In the genomic region with DNA sequence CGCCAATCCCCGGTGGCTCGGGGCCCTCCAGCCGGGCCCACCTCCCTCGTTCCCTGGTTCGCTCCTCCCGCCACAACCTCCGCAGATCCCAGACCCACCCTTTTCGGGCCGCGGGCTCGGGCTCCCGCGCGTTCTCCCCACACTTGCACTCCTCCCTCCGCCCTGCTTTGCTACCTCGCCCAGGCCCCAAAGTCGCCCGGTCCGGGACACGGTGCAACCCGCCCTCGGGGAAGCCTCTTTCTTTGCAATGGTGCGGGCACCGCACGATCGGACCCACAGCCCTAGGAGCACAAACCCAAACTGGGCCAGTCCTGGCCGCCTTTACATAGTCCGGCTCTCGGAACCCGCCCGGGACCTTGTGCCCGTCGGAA, we compare ENCODE assay signal across 8 mouse cellular contexts. TPM values are rescaled to one million over a fixed set of nuclear protein-coding genes. Genes with fewer than 3 reads are reported as not detected.
DNase-seq lines count a peak whose midpoint lies in the region; ATAC-seq and TF ChIP-seq lines count a peak whose summit lies in the region.

No protein-coding gene starts in this region.

- H3K9ac ChIP-seq in MEL (ENCODE audit: control insufficient read depth, low read depth, low read length, poor library complexity, severe bottlenecking): peak overlapping the region; percentile 65
- peak overlapping the region; percentile 61 for H3K9ac ChIP-seq in forebrain, embryonic 11.5 days (ENCODE audit: low read length)
- peak overlapping the region; percentile 65 for H3K9ac ChIP-seq in limb, embryonic 13.5 days
- H3K9ac ChIP-seq in neural tube, embryonic 11.5 days (ENCODE audit: low read length): peak overlapping the region; percentile 42

- no peaks in the 10 kb centered on the region for H3K4me1 ChIP-seq in MEL (ENCODE audit: control insufficient read depth in 1 of 2, insufficient read depth in 2 of 2, low read length in 2 of 2)
- H3K4me1 ChIP-seq in forebrain, embryonic 11.5 days (replicated peaks; ENCODE audit: control insufficient read depth, insufficient read depth, low read length): no peaks in the 10 kb centered on the region
- peaks cover 3% of the 10 kb centered on the region; the same call in 1 of the 2 replicates for H3K4me1 ChIP-seq in hindbrain, embryonic 10.5 days (replicated peaks)
- H3K4me1 ChIP-seq in limb, embryonic 13.5 days: no peaks in the 10 kb centered on the region
- no peaks in the 10 kb centered on the region for H3K4me1 ChIP-seq in neural tube, embryonic 11.5 days (ENCODE audit: control insufficient read depth, insufficient read depth, low read length)

- H3K79me2 ChIP-seq in MEL (ENCODE audit: control insufficient read depth, insufficient read depth, low read length, poor library complexity): peaks cover 2% of the 10 kb centered on the region; the same call in 1 of the 2 replicates

- no peaks in the 10 kb centered on the region for H3K36me3 ChIP-seq in MEL (ENCODE audit: control insufficient read depth in 1 of 2, insufficient read depth in 2 of 2, low read length in 2 of 2)
- no peaks in the 10 kb centered on the region for H3K36me3 ChIP-seq in forebrain, embryonic 11.5 days (ENCODE audit: control insufficient read depth, insufficient read depth, low read length)
- H3K36me3 ChIP-seq in hindbrain, embryonic 10.5 days: peaks cover 16% of the 10 kb centered on the region
- H3K36me3 ChIP-seq in limb, embryonic 13.5 days: peaks cover 4% of the 10 kb centered on the region; the same call in 1 of the 2 replicates
- H3K36me3 ChIP-seq in neural tube, embryonic 11.5 days (ENCODE audit: control insufficient read depth, insufficient read depth, low read length): no peaks in the 10 kb centered on the region

- no peak for TF ChIP-seq CTCF in MEL (IDR thresholded peaks at IDR 0.05 in 2 of 3, conservative IDR thresholded peaks at IDR 0.05 in 1 of 3; ENCODE audit: control insufficient read depth in 1 of 3, insufficient read depth in 1 of 3, low read depth in 2 of 3, low read length in 3 of 3, poor library complexity in 1 of 3, severe bottlenecking in 1 of 3)

- WGBS in forebrain, embryonic 11.5 days: 18% methylated on average over 27 of the region's 34 CpGs
- 14% methylated on average over 22 of the region's 34 CpGs for WGBS in hindbrain, embryonic 10.5 days
- 9% methylated on average over 16 of the region's 34 CpGs for WGBS in limb, embryonic 13.5 days
- WGBS in neural tube, embryonic 11.5 days: 19% methylated on average over 18 of the region's 34 CpGs

- H3K4me3 ChIP-seq in MEL (ENCODE audit: control insufficient read depth in 1 of 2, insufficient read depth in 1 of 2, low read depth in 2 of 2, low read length in 2 of 2): peak overlapping the region; percentile 64 to 82
- peak overlapping the region; percentile 38 for H3K4me3 ChIP-seq in forebrain, embryonic 11.5 days (ENCODE audit: low read depth, low read length)
- H3K4me3 ChIP-seq in hindbrain, embryonic 10.5 days: peak overlapping the region; percentile 55
- peak overlapping the region; percentile 50 for H3K4me3 ChIP-seq in limb, embryonic 13.5 days
- H3K4me3 ChIP-seq in neural tube, embryonic 11.5 days (ENCODE audit: low read depth, low read length): peak overlapping the region; percentile 41

- H3K9me3 ChIP-seq in MEL (replicated peaks; ENCODE audit: insufficient read depth, low read length): no peaks in the 10 kb centered on the region
- no peaks in the 10 kb centered on the region for H3K9me3 ChIP-seq in forebrain, embryonic 11.5 days (ENCODE audit: control insufficient read depth, low read length)
- 0 out of 2 replicates have a peak, but pooled peaks cover 5% of the 10 kb centered on the region for H3K9me3 ChIP-seq in hindbrain, embryonic 10.5 days
- H3K9me3 ChIP-seq in limb, embryonic 13.5 days: no peaks in the 10 kb centered on the region
- H3K9me3 ChIP-seq in neural tube, embryonic 11.5 days (ENCODE audit: control insufficient read depth, low read length): no peaks in the 10 kb centered on the region

- peak overlapping the region; percentile 57 for H3K4me2 ChIP-seq in forebrain, embryonic 11.5 days (ENCODE audit: low read depth, low read length, severe bottlenecking)
- H3K4me2 ChIP-seq in limb, embryonic 13.5 days (replicated peaks): peak overlapping the region; percentile 60
- H3K4me2 ChIP-seq in neural tube, embryonic 11.5 days (ENCODE audit: low read depth): peak overlapping the region; percentile 55

- no peak for TF ChIP-seq RAD21 in MEL (IDR thresholded peaks at IDR 0.05; ENCODE audit: low read depth, low read length)

- no peak for TF ChIP-seq POLR2A in MEL (IDR thresholded peaks at IDR 0.05; ENCODE audit: control insufficient read depth in 1 of 2, insufficient read depth in 1 of 2, low read depth in 1 of 2, low read length in 2 of 2, poor library complexity in 1 of 2)

- peak; percentile 73 for ATAC-seq in forebrain, embryonic 11.5 days (replicated peaks; ENCODE audit: low FRiP score)
- ATAC-seq in limb, embryonic 13.5 days (ENCODE audit: low FRiP score, low read depth): peak; percentile 76
- ATAC-seq in neural tube, embryonic 11.5 days (ENCODE audit: insufficient read depth, low FRiP score, low TSS enrichment): peak; percentile 69
- no peak for ATAC-seq in monocyte, adult 5-6 weeks (replicated peaks; ENCODE audit: insufficient number of reproducible peaks, low FRiP score, low TSS enrichment, poor library complexity, severe bottlenecking)

- no peak overlapping the region for H3K27ac ChIP-seq in MEL (ENCODE audit: control insufficient read depth, low read depth, low read length)
- peak overlapping the region; percentile 18; the same call in 1 of the 2 replicates for H3K27ac ChIP-seq in forebrain, embryonic 11.5 days (ENCODE audit: low read depth, low read length)
- peak overlapping the region; percentile 91 for H3K27ac ChIP-seq in hindbrain, embryonic 10.5 days
- peak overlapping the region; percentile 33; the same call in 1 of the 2 replicates for H3K27ac ChIP-seq in limb, embryonic 13.5 days
- peak overlapping the region; percentile 39; the same call in 1 of the 2 replicates for H3K27ac ChIP-seq in neural tube, embryonic 11.5 days (ENCODE audit: low read depth, low read length)

- TF ChIP-seq EP300 in MEL (IDR thresholded peaks at IDR 0.05; ENCODE audit: low read depth in 1 of 2, low read length in 2 of 2): no peak

- DNase-seq in kidney, adult 11 months: peak; percentile 34
- no peak for DNase-seq in kidney, postnatal 25 days
- no peak for DNase-seq in MEL (ENCODE audit: low read depth, low spot score)
- DNase-seq in forebrain, embryonic 11.5 days (ENCODE audit: low spot score): no peak
- no peak for DNase-seq in hindbrain, embryonic 10.5 days (ENCODE audit: low spot score)
- DNase-seq in neural tube, embryonic 11.5 days (ENCODE audit: low spot score): no peak

- H3K27me3 ChIP-seq in MEL (ENCODE audit: control insufficient read depth in 1 of 2, insufficient read depth in 2 of 2, low read length in 2 of 2): no peaks in the 10 kb centered on the region
- H3K27me3 ChIP-seq in forebrain, embryonic 11.5 days (ENCODE audit: control insufficient read depth, insufficient read depth, low read length): no peaks in the 10 kb centered on the region; the same call in 1 of the 2 replicates
- peaks cover 32% of the 10 kb centered on the region for H3K27me3 ChIP-seq in hindbrain, embryonic 10.5 days (ENCODE audit: insufficient read depth, poor library complexity, severe bottlenecking)
- peaks cover 18% of the 10 kb centered on the region for H3K27me3 ChIP-seq in limb, embryonic 13.5 days
- H3K27me3 ChIP-seq in neural tube, embryonic 11.5 days (ENCODE audit: control insufficient read depth, insufficient read depth, low read length): no peaks in the 10 kb centered on the region

TF ChIP-seq in MEL, 35 proteins besides CTCF, POLR2A, EP300 and RAD21:
- TF ChIP-seq MAX (IDR thresholded peaks at IDR 0.05; ENCODE audit: low read length) (no peak), USF2 (IDR thresholded peaks at IDR 0.05; ENCODE audit: borderline replicate concordance in 1 of 2, insufficient read depth in 1 of 2, low read depth in 1 of 2, low read length in 2 of 2) (no peak)

RNA-seq across cellular contexts. Expression of gene Utp14a, which starts 29.0 kb away (rescaled TPM):
- 64.3 and 69.7 TPM in 2 replicates for total RNA-seq in MEL (2012; rRNA removed)
- polyA plus RNA-seq in MEL (2012; ENCODE audit: insufficient read depth in 1 of 2, insufficient read length in 2 of 2, low read depth in 1 of 2, low replicate concordance in 2 of 2, missing spikeins in 1 of 2): 10 to 100 TPM in 1 of 2 experiments, not detected in 1; 53.6 TPM
- polyA plus RNA-seq in forebrain, embryonic 11.5 days (2014; fragmentation: Nextera tagmentation; extraction: Ambion mirVana): 25.7 and 25.9 TPM in 2 replicates
- 14.5 and 20.0 TPM in 2 replicates for polyA plus RNA-seq in hindbrain, embryonic 10.5 days (2016; fragmentation: Nextera tagmentation; extraction: Ambion mirVana)
- polyA plus RNA-seq in limb, embryonic 13.5 days (2015; fragmentation: Nextera tagmentation; extraction: Ambion mirVana): 22.6 and 23.2 TPM in 2 replicates
- 22.4 and 23.3 TPM in 2 replicates for polyA plus RNA-seq in neural tube, embryonic 11.5 days (2014; fragmentation: Nextera tagmentation; extraction: Ambion mirVana)
- total RNA-seq in monocyte, adult 5-6 weeks (2017): 37.3 to 41.0 TPM (median 40.2 TPM) in 3 replicates

RNA-seq across cellular contexts. Expression of gene Bcorl1, which starts 55.5 kb away (rescaled TPM):
- 3.0 and 3.6 TPM in 2 replicates for total RNA-seq in MEL (2012; rRNA removed)
- polyA plus RNA-seq in MEL (2012; ENCODE audit: insufficient read depth in 1 of 2, insufficient read length in 2 of 2, low read depth in 1 of 2, low replicate concordance in 2 of 2, missing spikeins in 1 of 2): 10 to 100 TPM in 1 of 2 experiments, not detected in 1; 12.9 TPM
- polyA plus RNA-seq in forebrain, embryonic 11.5 days (2014; fragmentation: Nextera tagmentation; extraction: Ambion mirVana): 7.9 and 8.1 TPM in 2 replicates
- 4.2 and 5.4 TPM in 2 replicates for polyA plus RNA-seq in hindbrain, embryonic 10.5 days (2016; fragmentation: Nextera tagmentation; extraction: Ambion mirVana)
- 6.8 and 6.9 TPM in 2 replicates for polyA plus RNA-seq in limb, embryonic 13.5 days (2015; fragmentation: Nextera tagmentation; extraction: Ambion mirVana)
- polyA plus RNA-seq in neural tube, embryonic 11.5 days (2014; fragmentation: Nextera tagmentation; extraction: Ambion mirVana): 5.1 and 5.7 TPM in 2 replicates
- total RNA-seq in monocyte, adult 5-6 weeks (2017): 2.1 to 13.5 TPM (median 4.3 TPM) in 3 replicates
